Mouse (Mus musculus): ENCODE data around the gene Klhl8.

Klhl8 gene

DNA sequence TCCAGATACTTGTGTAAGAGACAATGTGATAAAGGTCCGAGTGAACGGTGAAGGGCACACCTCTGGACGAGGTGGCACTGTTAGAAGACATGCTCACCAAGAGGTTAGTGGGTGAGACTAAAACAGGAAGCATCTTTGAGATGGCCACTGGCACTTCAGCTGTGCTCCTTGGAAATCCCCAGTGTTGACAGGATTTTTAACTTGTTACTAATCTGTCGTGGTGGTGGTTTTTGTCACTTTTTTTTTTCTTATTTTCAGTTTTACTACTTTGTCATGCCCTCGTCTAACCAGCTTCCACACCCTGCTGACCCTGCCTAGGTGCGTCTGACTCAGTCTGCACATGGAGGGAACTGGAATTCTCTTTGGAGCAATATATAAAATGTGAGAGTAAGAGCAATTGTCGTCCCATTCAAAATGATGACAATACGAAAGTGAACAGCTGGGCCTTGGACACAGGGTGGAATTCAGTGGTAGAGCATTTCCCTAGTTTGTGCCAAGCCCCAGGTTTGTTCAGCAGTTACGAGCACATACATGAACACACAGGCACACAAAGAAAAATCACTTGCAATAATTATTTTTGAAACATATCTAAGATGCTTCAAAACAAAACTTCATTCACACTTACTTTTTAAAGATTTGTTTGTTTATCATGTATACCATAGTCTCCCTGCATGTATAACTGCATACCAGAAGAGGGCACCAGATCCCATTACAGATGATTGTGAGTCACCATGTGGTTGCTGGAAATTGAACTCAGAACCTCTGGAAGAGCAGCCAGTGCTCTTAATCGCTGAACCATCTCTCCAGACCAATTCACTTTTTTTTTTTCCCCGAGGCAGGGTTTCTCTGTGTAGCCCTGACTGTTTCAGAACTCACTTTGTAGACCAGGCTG lies 3.5 kb upstream of the Klhl8 start:
- no peak for DNase-seq

DNA sequence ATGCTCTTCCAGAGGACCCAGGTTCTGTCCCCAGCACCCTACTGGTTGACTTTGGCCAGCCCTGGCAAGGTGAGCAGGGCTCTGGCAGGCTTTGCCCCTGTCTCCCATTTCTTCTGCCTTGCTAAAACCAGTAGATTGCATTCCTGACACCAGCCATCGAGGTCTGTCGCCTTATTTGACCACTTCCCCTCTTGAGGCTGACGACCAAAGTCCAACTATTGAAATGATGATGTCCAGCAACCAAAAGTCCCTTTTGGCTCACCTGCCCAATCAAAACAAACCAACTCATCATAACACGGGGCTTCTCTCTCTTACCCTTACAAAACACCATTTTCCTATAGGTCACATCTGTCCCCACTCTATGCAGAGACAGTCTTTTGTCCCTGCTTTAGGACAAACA lies 2.1 kb upstream of the Klhl8 start:
- no peak for DNase-seq

DNA sequence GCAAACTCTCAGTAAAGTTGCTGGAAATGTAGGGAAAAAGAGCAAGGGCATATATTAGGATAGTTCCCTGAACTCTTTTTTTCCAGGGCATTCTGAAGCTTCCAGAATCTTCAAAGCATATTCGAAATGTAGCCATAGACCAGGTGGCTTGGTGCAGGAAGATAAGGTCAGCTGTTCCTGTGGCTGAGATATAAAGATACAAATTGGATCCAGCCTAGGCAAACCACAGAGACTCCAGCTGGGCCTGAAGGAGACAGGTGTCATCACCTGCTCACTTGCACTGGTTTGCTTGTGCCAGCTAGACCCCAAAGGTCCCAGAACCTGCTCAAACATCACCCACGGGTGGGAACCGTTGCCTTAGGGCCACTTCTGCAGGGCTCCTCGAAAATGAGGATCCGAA lies 496 bp upstream of the Klhl8 start:
- no peak for DNase-seq

DNA sequence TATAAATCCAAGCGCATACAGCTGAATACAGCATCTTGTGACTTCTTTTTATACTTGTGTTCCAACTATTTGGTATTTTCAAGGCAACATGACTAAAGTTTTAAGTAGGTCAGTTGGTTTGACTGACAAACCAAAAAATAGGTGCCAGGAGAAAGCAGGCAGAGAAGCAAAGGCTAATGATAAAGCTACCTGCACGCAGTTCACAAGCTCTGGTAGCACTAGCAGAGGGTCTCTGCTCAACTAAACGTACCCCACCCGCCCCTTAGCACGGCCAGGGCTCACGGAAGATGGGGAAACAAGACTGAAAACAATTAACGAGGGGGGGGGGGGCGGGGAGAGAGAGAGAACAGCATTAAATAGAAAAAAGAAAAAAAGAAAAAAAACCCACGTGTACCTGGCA lies 903 bp downstream of the Klhl8 start:
- DNase-seq, result no peak

DNA sequence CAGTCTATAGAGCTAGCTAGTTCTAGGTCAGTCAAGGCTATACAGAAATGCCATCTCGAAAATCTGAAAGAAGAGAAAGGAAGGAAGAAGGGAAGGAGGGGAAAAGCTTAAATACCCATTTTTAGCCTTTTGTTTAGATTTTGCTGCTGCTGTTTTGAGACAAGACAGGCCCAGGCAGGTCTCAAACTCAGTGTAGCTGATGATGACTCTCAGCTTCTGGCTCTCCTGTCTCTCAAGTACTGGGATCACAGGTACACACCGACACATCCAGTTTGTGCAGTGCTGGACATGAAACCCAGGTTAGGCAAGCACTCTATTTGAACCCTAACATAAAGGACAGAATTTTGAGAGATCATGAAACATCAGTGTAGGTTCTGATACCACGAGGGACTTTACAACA lies 1.6 kb downstream of the Klhl8 start:
- DNase-seq, result no peak

DNA sequence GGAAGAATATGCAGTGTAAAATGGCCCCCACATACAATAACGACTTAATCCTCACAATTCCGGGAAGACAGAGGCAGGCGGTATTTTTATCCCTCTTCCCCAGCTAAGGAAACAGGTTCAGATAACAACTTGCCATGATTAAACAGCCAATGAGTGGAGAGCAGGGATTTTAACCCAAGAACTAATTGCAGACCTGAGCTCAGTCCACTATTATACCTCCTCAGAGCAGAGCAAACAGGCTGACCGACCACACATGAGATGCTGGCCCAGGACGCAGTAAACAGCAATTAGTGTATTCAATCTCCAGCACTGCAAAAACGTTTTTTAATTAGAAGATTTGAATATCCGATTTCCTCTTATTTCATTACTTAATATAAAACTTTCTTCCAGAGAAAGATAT lies 2.2 kb downstream of the Klhl8 start:
- DNase-seq, result no peak

DNA sequence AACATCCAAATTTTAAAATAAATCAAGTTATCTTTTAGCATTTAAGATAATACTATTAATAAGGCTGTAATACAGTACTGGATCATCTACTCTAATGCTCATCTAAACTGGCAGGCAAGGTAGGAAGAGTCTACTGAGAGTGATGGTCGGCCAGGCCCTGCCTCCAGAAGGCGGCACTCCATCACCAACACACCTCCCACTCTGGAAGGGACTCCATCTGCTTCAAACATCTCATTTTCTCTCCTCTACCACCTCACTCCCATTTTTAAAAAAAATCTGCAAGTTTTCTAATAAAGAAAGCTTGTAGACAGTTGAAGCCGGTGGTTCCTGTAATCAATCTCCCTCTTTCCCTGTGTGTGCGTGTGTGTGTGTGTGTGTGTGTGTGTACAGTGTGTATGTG lies 3.2 kb downstream of the Klhl8 start:
- DNase-seq, result no peak

DNA sequence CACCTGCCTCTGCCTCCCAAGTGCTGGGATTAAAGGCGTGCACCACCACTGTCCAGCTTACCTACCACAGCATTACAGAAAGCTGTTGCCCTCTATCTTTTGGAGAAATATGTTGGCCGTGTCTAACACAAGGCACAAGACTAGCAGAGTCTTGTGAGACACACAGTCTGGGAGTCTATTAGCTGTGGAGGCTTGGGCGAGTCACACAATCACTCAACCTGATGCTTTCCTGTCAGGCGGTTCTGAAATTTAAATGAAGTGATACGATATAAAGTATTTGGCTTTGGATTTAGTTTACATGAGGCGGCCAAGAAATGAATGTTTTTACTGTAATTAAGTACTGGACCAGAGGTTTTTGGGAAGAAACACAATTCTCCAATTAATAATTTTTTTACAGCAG lies 4.9 kb downstream of the Klhl8 start:
- DNase-seq, result no peak

DNA sequence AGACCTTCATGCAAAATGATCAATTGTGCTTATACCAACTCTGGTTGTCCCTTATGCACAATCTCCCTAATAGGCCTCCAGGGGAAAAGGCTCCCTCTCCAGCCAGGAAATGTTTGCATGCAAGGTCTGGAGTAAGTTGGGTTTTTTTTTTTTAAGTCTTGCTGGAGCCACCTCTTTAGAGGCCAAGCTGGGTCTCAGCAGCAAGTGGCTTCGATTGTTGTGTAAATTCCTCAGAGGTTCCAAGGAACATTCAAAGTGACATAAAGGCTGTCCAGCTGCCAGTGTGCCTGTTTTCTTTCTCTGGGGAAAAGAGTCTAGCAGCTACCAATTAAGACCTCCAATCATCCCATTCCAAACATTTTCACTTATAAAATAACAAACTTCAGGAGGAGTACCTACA lies 12.7 kb downstream of the Klhl8 start:
- DNase-seq, result no peak

DNA sequence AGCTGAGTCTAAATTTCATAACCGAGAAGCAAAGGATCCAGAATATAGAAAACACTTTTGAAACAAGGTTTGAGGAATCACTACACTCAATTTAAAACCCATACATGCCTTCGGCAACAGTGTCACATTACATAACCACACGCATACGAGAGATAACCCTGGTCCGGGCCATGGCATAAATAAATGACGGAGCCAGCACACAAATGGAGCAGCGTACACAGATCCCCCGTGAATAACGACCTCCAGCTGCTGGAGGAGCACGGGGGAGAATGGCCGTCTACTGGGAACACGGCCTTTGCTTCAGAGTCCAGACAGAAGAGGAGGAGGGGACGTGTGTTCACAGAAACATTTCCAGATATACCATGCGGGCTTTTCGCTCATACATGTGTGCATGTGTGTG lies 21.3 kb downstream of the Klhl8 start:
- peak; percentile 17 for DNase-seq

DNA sequence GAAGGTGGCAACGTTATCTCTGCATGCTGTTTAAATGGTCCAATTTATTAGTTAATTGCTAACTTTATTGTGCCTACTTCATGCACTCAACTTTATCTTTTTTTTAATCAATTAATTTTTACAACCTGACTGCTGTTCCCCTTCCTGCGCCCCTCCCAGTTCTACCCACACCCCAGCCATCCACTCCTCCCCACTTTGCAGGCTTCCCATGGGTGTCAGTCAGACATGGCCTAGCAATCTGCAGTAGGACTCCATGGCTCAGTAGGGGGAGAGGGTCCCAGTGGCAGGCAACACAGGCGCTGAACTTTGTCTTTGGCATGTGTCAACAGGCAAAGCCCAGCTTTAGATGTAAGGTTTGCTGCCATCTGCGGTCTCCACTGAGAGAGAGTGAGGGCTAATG lies 47.3 kb downstream of the Klhl8 start:
- DNase-seq, result no peak

DNA sequence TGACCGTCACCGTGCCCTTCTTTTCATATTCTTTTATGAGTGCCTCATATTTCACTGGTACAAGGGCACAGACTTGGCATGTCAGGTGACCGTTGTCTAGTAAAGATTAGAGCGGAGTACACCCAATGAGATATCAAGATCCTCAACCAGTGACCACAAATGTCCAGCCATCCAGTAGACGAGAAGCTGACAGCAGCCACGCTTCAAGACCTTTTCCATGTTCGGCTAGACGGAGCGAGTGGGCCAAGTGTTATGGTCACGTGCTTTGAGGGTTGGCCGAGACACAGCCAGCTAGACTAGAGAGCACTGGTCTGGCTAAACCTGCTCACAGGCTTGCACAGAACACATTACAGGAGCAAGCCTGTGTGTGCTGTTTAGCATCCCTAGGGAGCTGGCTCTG lies 50.4 kb downstream of the Klhl8 start:
- DNase-seq, result no peak

DNA sequence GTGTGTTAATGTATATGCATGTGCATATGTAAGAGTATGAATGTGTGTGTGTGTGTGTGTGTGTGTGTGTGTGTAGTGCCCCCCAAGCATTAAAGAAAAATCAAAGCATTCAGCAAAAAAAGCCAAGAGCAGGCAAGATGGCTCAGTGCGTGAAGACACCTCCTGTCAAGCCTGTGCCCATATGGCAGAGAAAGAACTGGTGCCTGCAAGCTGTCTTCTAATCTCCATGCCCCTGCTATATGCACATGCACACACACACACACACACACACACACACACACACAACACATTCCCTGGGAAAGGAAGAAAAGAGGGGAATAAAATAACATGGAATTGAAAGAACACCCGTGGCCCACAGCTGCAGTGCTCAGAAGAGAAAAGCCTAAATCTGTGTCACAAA lies 53.9 kb downstream of the Klhl8 start:
- DNase-seq, result no peak

DNA sequence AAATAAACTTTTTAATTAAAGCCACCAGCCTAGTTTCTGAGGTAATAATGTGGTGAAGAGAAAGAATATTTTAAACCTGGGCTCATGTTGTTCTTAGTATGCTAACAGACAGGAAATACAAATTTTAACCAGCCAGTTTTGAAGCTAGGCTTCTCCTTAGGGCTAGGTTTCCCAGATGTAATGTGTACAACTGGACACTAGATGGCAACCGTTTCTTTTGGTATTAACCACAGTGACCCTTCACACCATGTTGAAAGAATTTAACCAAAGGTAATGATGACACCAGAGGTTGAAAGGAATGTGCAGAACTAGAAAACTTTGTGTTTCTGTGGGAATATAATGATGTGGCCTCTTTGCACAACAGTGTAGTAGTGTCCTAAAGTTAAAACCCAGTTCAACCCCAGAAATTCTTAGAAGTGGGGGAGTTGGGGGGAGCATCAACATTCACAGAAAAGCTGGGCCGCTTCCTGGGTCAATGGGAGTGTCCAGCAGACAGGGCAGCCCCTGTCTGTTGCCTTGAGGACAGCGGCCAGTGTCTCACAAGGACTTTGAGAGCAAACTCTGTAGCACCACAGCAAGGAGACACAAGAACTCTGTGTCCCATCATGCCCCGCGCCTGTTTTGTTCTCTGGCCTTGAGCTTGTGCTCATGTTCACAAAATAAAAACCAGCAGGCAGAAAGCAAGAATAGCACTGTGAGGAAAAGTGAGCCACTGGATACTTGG lies 54.6 kb downstream of the Klhl8 start:
- peak; percentile 71 for DNase-seq

DNA sequence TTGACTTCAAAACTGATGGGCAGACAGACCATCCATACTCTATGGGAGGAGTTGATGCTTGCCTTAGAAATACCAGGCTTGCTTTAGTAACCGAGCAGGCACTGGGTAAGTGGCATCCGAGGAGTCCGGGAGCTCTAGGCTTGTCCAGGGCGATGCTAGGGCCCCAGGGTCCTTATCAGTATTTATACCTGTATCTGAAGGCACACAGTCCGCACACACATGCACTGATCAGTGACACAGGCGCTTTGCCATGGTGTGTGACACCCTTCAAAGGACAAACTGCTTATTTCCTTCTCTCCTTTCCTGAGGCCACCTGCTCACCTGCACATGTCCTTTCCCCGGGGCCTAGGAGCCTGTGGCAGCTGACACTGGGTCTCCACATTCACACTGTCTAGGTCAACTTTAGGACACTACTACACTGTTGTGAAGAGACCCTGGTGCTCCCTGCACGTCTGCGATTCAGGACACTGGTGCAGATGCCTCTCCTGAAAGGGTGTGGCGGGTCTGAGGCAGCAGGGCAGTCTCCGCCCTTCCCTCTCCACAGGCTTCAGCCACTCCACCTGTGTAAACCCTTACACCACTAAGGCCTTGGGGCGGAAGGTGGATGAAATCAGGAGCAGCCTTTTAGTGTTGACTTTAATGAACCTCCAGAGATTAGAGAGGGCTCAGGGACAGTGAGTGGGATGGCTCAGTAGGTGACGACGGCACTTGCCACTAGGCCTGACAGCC lies 55.4 kb downstream of the Klhl8 start:
- DNase-seq, result no peak

DNA sequence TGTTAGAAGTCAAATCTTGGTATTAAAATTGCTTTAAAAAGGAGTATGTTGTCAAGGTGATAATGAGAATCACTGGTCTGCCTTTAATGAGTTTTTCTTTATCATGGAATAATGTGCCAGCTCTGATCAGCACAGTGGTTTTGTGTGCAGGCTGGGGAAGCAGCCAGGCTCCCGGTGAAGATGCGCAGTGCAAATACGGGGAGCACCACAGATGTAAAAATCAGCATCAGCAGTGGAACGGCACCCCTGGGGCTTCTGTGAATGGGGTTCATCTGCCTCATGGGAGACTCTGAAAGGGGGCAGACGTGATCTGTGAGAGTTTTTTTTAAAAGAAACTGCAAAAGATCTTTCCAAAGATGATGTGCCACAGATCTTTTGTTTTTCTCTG lies 56.3 kb downstream of the Klhl8 start:
- no peak for DNase-seq

DNA sequence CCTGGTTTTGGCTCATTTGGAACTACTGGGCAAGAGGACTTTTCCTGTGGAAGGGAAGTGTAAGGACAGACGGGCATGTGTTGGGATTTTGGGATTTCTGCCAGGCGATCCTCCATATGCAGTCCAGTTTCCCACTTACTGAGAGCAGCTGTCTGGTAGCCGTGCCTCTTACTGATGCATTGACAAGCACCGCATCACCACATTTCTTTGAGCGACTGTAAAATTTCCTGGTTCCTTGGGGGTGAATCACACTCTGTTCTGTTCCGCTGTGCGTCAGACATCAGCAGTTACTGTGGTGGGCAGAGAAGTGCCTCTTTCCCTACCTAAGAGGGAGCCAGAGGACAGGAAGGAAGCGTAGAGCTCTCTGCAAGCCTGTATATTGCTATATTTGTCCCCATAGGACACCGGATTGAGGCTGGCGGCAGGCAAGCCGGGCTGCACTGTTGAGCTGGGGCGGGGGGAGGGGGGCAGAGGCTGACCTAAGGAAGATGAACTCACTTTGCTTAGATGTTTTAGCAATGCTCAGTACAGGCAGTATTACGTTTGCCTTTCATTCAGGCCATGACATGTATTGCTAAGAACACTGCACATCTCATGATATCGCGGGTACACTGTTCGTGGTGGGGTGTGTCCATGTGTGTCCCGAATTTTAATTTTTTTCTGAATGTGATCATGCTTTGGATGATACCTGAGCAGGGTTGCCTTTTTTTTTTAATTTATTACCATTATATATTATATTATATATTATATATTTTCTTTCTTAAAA lies 56.8 kb downstream of the Klhl8 start:
- no peak for DNase-seq

DNA sequence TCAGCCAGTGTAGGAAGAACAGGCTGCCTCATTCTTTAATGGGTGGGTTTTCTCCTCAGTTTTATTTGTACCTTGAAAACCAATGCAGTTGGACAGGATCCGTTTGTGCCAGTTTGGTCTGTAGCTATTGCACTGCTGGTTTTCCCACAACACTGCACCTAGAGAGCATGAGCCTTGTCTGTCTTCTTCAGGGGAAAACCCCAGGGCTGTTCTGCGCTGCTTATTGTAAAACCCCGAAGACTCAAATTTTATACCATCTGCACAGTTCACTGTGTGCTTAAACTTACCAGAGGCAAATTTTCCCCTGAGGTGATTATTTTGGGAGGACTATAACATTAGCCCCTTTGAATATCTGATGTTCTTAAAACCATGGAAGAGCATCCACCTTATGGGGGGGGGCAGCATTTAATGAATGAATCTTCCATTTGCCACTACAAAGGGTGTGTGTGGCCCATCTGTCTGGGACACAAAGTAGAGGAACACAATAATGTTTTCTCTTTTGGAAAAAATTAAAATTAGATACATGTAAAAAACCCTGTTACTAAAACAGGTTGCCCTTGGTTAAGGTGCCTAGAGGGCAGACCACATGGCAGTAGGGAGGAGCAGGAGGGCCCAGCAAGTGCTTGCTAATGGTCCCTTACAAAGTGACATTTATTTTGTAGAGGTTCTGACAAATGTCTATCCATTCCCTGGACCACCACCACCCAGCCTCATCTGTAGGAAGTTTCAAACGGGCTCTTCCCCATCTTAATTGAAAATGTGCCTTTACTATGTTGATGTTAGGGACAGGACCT lies 58.1 kb downstream of the Klhl8 start:
- DNase-seq, result no peak

DNA sequence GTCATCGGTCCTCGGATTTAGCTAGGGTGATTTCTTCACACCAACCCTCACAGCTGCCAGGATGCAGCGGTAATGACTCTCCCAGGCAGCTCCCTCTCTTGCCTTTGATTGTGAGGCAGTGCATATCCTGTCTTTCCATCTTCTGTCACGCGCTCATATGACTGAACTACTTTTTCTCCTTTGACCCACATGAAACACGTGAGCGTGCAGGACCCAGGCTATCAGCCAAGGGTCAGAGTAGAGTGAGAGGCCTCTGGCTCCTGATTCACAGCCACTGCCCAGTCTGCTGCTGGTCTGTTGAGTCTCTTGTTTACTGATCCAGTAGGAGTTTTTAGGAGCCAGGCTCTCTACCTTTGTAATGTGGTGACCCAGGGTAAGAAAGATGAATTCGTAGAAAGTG lies 62.5 kb downstream of the Klhl8 start:
- DNase-seq, result peak; percentile 82

DNA sequence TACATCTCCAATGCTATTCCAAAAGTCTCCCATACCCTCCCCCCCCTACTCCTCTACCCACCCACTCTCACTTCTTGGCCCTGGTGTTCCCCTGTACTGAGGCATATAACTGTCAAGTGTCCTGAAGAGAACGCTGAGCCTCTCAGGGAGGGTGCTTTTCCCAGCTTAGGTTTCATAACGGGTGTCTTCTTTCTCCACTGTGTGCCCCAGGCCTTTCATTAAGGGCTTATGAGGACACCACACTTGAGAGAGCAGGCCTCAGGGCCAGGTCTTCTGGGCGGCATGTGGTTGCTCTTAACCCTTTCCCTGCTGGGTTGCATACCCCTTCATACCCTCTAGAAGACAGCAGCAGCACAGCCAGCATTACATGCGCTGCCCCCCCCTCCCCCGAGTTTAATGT lies 64.5 kb downstream of the Klhl8 start:
- peak; percentile 30 for DNase-seq

DNA sequence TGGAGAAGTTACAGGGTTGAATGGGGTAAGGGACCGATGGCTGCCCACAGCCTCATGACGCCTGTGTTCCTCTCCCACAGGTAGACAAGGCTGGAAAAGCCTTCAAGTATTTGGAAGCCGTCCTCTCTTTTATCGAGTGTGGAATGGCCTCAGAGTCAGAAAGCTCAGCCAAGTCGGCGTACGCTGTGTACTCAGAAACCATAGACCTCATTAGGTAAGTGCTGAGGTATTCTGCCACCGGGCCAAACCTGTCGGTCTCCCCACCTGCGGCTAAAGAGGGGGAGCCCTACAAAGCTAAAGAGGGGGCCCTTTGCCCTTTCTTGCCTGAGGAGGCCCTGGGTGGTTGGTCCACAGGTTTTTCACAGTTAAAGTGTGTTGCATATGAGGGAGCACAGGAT lies 64.9 kb downstream of the Klhl8 start:
- DNase-seq, result no peak

Measured in kidney, postnatal 14 days (tissue).